Mouse (Mus musculus) effector memory CD4-positive, alpha-beta T cell, adult 5 months (primary cell): ENCODE results near the gene Bhmt2. TPM values are rescaled to one million over a fixed set of nuclear protein-coding genes. Genes with fewer than 3 reads are reported as not detected.

ENCODE experiments used
- polyA plus RNA-seq: library from polyadenylated mRNA; unstranded; fragments of 100-300 nt; shearing (Covaris generic); gene quantifications from one replicate; pipeline ENCODE4 v1.2.1, GENCODE M21; 2017

Gene Bhmt2
- polyA plus RNA-seq: not detected

DNA sequence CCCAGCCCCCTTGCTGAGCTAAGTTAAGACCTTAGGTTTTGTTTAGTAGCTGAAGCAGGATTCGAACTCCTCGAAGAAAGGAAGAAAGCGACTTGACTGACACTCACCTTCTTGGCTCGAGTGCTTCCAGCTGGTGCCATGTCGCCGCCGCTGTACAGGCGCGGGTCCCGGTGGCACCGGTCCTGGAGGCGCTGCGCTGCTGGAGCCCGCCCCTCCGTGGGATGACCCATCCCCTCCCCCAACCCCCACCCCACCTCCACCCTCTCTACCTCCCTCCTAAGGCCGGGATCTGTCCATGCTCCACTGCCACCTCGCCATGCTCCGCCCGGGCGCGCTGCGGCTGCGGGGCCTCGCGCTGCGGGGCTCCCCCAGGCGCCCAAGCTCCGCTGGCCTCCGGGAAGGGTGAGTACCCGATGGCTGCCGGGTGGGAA lies at the start of gene Bhmt2, which contains the start of gene Dmgdh:
Gene Bhmt2, minus strand, starts transcription at position 172 of the 431 bp plus-strand sequence.
Gene Dmgdh, plus strand, starts transcription at position 303 of the 431 bp plus-strand sequence.

DNA sequence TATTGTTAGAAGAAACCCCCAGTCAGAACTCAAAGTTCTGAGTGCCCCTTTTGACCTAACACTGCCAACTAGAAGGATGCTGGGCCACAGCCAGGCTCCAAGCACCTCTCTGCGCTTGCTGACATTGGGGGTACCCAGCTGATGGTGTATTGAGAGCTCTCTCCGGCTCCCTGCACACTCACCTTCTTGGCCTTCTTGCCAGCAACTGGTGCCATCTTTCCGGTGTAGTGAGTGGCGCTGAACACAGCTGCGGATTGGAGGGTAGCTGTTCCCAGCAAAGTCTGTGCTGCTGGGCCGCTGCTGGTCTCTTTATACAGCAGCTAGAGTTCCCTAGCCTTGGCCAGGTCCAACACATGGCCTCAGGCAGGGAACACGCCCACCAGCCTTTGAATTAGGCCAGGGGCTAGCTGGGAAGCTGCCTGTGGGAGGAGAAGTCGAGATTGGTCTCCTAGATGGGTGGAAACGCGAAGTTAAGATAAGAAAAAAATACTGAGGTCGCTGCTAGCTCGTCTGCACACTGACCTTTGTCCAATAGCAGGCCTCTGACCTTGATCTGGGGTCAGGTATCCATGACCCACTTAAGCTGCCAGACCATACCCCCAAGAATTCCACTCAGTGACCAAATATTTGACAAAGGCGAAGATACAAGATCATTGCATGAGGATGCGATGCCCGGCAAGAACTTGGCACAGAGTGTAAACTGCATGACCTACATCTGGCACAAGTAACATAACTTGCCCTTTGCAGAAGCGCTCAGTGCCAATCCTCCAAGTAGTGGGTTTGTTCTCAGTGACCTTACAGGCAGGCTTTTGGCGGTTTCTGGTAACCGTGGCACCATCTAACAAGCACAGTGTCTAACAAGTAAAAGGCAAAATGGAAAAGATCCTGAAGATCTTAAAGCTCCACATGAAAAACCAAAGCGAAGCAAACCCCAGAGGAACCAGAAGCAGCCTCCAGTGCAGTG lies 36.5 kb downstream of the Bhmt2 start, which contains the start of gene Bhmt:
Gene Bhmt, minus strand, starts transcription at position 680 of the 964 bp plus-strand sequence.

Other genes with a start within 250 kb of the Bhmt2 start
- 181 TPM for gene Jmy, start 174.5 kb downstream of the Bhmt2 start, polyA plus RNA-seq
- not detected for gene Bhmt, start 36.3 kb downstream of the Bhmt2 start, polyA plus RNA-seq
- not detected for gene Dmgdh, start 131 bp upstream of the Bhmt2 start, polyA plus RNA-seq
- 19.0 TPM for gene Arsb, start 97.3 kb upstream of the Bhmt2 start, polyA plus RNA-seq